In genomic region chr11:79702092-79702491, GRCm38 (mm10) we compare ENCODE assay signal across 16 mouse cellular contexts.
A peak's percentile ranks its signal among the peaks of the same experiment; 100 is the strongest.
DNase-seq lines count a peak whose midpoint lies in the region; ATAC-seq lines count a peak whose summit lies in the region.
"Had no signal": no experiment of that assay in that cellular context is flagged by ENCODE, and none has a peak within 500 bp of the region (broad histone marks: within the 10 kb centered on the region; RNA-seq: fewer than 3 reads in every experiment).

No protein-coding gene starts in this region.

- WGBS in limb, embryonic 13.5 days = 86% methylated on average over 6 of the region's 6 CpGs
- 90% methylated on average over 6 of the region's 6 CpGs for WGBS in limb, embryonic 10.5 days
- WGBS in forebrain, embryonic 12.5 days = 64% methylated on average over 6 of the region's 6 CpGs
- 31% methylated on average over 6 of the region's 6 CpGs for WGBS in hindbrain, embryonic 16.5 days
- whole genome bisulfite sequencing in neural tube, embryonic 13.5 days = 38% methylated on average over 6 of the region's 6 CpGs

- no peak for ATAC-seq in limb, embryonic 13.5 days (ENCODE audit: low FRiP score, low read depth)
- no peak for ATAC-seq in forebrain, embryonic 12.5 days (ENCODE audit: low FRiP score)
- no peak for ATAC-seq in hindbrain, embryonic 16.5 days
- ATAC-seq in neural tube, embryonic 13.5 days (ENCODE audit: low read depth) = no peak
- ATAC-seq: CD4-positive, CD25-positive, alpha-beta regulatory T cell, adult 4 months had no signal

- 0 out of 2 replicates have a peak overlapping the region, but pooled peaks have one; percentile 79 for H3K4me3 ChIP-seq in limb, embryonic 13.5 days
- H3K4me3 ChIP-seq in limb, embryonic 10.5 days = no peak overlapping the region
- no peak overlapping the region for H3K4me3 ChIP-seq in forebrain, embryonic 12.5 days (replicated peaks)
- 0 out of 2 replicates have a peak overlapping the region, but pooled peaks have one; percentile 7 for H3K4me3 ChIP-seq in hindbrain, embryonic 16.5 days (ENCODE audit: low read length)
- H3K4me3 ChIP-seq in neural tube, embryonic 13.5 days = peak overlapping the region; percentile 77

- H3K4me1 ChIP-seq in limb, embryonic 13.5 days = peaks cover 52% of the 10 kb centered on the region
- H3K4me1 ChIP-seq in limb, embryonic 10.5 days = peaks cover 43% of the 10 kb centered on the region
- peaks cover 29% of the 10 kb centered on the region for H3K4me1 ChIP-seq in forebrain, embryonic 12.5 days
- H3K4me1 ChIP-seq in hindbrain, embryonic 16.5 days (ENCODE audit: control insufficient read depth, insufficient read depth, low read depth, low read length) = peaks cover 28% of the 10 kb centered on the region
- peaks cover 41% of the 10 kb centered on the region for H3K4me1 ChIP-seq in neural tube, embryonic 13.5 days (replicated peaks)

- no peaks in the 10 kb centered on the region for H3K9me3 ChIP-seq in limb, embryonic 13.5 days
- no peaks in the 10 kb centered on the region for H3K9me3 ChIP-seq in limb, embryonic 10.5 days (replicated peaks)
- no peaks in the 10 kb centered on the region for H3K9me3 ChIP-seq in forebrain, embryonic 12.5 days
- H3K9me3 ChIP-seq in hindbrain, embryonic 16.5 days (ENCODE audit: control insufficient read depth, low read length) = no peaks in the 10 kb centered on the region
- no peaks in the 10 kb centered on the region for H3K9me3 ChIP-seq in neural tube, embryonic 13.5 days

- H3K27ac ChIP-seq in limb, embryonic 13.5 days = no peak overlapping the region; the same call in 1 of the 2 replicates
- no peak overlapping the region for H3K27ac ChIP-seq in limb, embryonic 10.5 days
- H3K27ac ChIP-seq in forebrain, embryonic 12.5 days = no peak overlapping the region
- H3K27ac ChIP-seq in hindbrain, embryonic 16.5 days (ENCODE audit: low read depth, low read length) = peak overlapping the region; percentile 55
- peak overlapping the region; percentile 69 for H3K27ac ChIP-seq in neural tube, embryonic 13.5 days (replicated peaks)
- H3K27ac ChIP-seq: kidney, postnatal 0 days had no signal

- peak overlapping the region; percentile 68 for H3K4me2 ChIP-seq in limb, embryonic 13.5 days (replicated peaks)
- peak overlapping the region; percentile 63 for H3K4me2 ChIP-seq in forebrain, embryonic 12.5 days
- H3K4me2 ChIP-seq in hindbrain, embryonic 16.5 days (ENCODE audit: low read length) = peak overlapping the region; percentile 72
- peak overlapping the region; percentile 74 for H3K4me2 ChIP-seq in neural tube, embryonic 13.5 days

- H3K27me3 ChIP-seq in limb, embryonic 13.5 days = no peaks in the 10 kb centered on the region
- H3K27me3 ChIP-seq in limb, embryonic 10.5 days (ENCODE audit: low read depth, poor library complexity, severe bottlenecking) = no peaks in the 10 kb centered on the region
- H3K27me3 ChIP-seq in forebrain, embryonic 12.5 days = 0 out of 2 replicates have a peak, but pooled peaks cover 4% of the 10 kb centered on the region
- no peaks in the 10 kb centered on the region for H3K27me3 ChIP-seq in hindbrain, embryonic 16.5 days (replicated peaks; ENCODE audit: control insufficient read depth, insufficient read depth, low read length)
- H3K27me3 ChIP-seq in neural tube, embryonic 13.5 days = no peaks in the 10 kb centered on the region

- no peak overlapping the region; the same call in 1 of the 2 replicates for H3K9ac ChIP-seq in limb, embryonic 13.5 days
- H3K9ac ChIP-seq in forebrain, embryonic 12.5 days = 0 out of 2 replicates have a peak overlapping the region, but pooled peaks have one; percentile 0
- H3K9ac ChIP-seq in hindbrain, embryonic 16.5 days (ENCODE audit: low read depth, low read length) = 0 out of 2 replicates have a peak overlapping the region, but pooled peaks have one; percentile 18
- peak overlapping the region; percentile 55 for H3K9ac ChIP-seq in neural tube, embryonic 13.5 days

- DNase-seq in limb, embryonic 10.5 days (ENCODE audit: low spot score) = no peak
- no peak for DNase-seq in thymus, postnatal 0 days (ENCODE audit: low spot score)
- no peak for DNase-seq in urinary bladder, postnatal 36 days (ENCODE audit: low spot score in 2 of 2)
- DNase-seq in ovary, adult 18-20 months (ENCODE audit: low spot score) = no peak
- DNase-seq: adrenal gland, postnatal 25 days; cerebellum, adult 18-20 months; embryo, embryonic 11 days; heart, adult 18-20 months; layer of hippocampus, postnatal 36 days; lung, postnatal 14 days had no signal

- peaks cover 15% of the 10 kb centered on the region for H3K36me3 ChIP-seq in limb, embryonic 13.5 days
- peaks cover 14% of the 10 kb centered on the region for H3K36me3 ChIP-seq in limb, embryonic 10.5 days
- peaks cover 8% of the 10 kb centered on the region; the same call in 1 of the 2 replicates for H3K36me3 ChIP-seq in forebrain, embryonic 12.5 days (replicated peaks)
- H3K36me3 ChIP-seq in hindbrain, embryonic 16.5 days (ENCODE audit: control insufficient read depth, insufficient read depth, low read length) = no peaks in the 10 kb centered on the region
- H3K36me3 ChIP-seq in neural tube, embryonic 13.5 days = 0 out of 2 replicates have a peak, but pooled peaks cover 5% of the 10 kb centered on the region

Comparison
In these comparisons a context has a peak if more than half of its experiments do, and no peak if none do; other contexts are left out.
1. H3K4me3 ChIP-seq: peak in limb, embryonic 13.5 days (single experiment), hindbrain, embryonic 16.5 days (single experiment) and neural tube, embryonic 13.5 days (single experiment); none in limb, embryonic 10.5 days (single experiment) and forebrain, embryonic 12.5 days (single experiment).
2. H3K27ac ChIP-seq: peak in hindbrain, embryonic 16.5 days (single experiment) and neural tube, embryonic 13.5 days (single experiment); none in limb, embryonic 13.5 days (single experiment), limb, embryonic 10.5 days (single experiment) and forebrain, embryonic 12.5 days (single experiment).
3. Peak in every context shown above with its lines, with median percentiles within 50 percentile points of each other: H3K4me2 ChIP-seq.